Mouse (Mus musculus) G1E (cell line): ENCODE measurements around the gene Gm17581.

Experiments
- CTCF ChIP-seq: IDR thresholded peaks from 2 replicates; pipeline ENCODE4 v1.5.1; 2012; ENCODE audit warnings: low read depth, low read length, inconsistent platforms, mixed read lengths
- POLR2AphosphoS5 ChIP-seq: IDR thresholded peaks from 2 replicates; pipeline ENCODE4 v1.6.1; 2012; ENCODE audit warnings: low read depth, low read length, inconsistent platforms; ENCODE audit not compliant: insufficient replicate concordance
- TAL1 ChIP-seq: conservative IDR thresholded peaks from 2 replicates; pipeline ENCODE4 v1.6.1; 2012; ENCODE audit warnings: low read depth, low read length, inconsistent platforms, mixed read lengths

DNA sequence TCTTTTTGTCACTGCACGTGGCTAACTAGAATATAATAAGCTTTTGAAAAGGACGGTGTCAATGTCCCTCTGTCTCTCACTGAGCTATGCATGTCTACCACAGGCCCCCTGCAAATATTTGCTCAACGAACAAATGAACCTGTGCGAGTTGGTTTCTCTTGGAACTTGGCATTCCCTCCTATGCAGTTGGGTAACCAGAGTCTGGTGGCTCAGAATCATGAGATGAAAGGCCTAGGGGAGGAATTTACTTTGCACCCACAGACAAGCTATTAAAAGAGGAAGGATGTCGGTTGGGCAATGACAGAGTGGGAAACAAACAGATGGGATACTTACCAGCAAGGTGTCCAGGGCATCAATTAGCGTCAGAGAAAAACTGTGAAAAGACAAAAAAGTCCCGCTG, 9.4 kb downstream of the Gm17581 start:
- TF ChIP-seq POLR2AphosphoS5 (no peak), CTCF (no peak), TAL1 (no peak)
